Mouse (Mus musculus) ovary, postnatal 36 days (tissue): ENCODE measurements around the gene Eipr1.
"Not testable (repeated sequence)": the region's sequence is repeated elsewhere in the genome, so short reads cannot be mapped to it uniquely, and the experiment has no call there.

Experiments
- DNase-seq: peaks from one replicate; pipeline ENCODE4 v3.0.0; 2022; ENCODE audit warnings: low spot score, mixed read lengths

Eipr1 gene

GRCm38 (mm10) chr12:28751508-28752263 lies at the start of gene Eipr1:
Gene Eipr1, plus strand, starts transcription at chr12:28751803.
- DNase-seq: peak; percentile 79

- DNase-seq: no peak
These were observed 47.2 kb upstream of the Eipr1 start for GRCm38 (mm10) chr12:28704381-28704780.

- DNase-seq: no peak
These were observed 46.4 kb upstream of the Eipr1 start for GRCm38 (mm10) chr12:28705204-28705603.

GRCm38 (mm10) chr12:28708154-28708553 lies 43.4 kb upstream of the Eipr1 start:
- no peak for DNase-seq

GRCm38 (mm10) chr12:28710566-28711185 lies 40.9 kb upstream of the Eipr1 start:
- DNase-seq: no peak

GRCm38 (mm10) chr12:28714822-28715632 lies 36.6 kb upstream of the Eipr1 start:
- no peak for DNase-seq

GRCm38 (mm10) chr12:28717066-28717465 lies 34.5 kb upstream of the Eipr1 start:
- DNase-seq: no peak

- no peak for DNase-seq
These were observed 33.5 kb upstream of the Eipr1 start for GRCm38 (mm10) chr12:28718106-28718505.

- DNase-seq: no peak
These were observed 27.2 kb upstream of the Eipr1 start for GRCm38 (mm10) chr12:28724366-28724765.

GRCm38 (mm10) chr12:28726204-28726603 lies 25.4 kb upstream of the Eipr1 start:
- DNase-seq: no peak

GRCm38 (mm10) chr12:28727061-28727460 lies 24.5 kb upstream of the Eipr1 start:
- DNase-seq: no peak

- DNase-seq: no peak
These were observed 19.0 kb upstream of the Eipr1 start for GRCm38 (mm10) chr12:28732631-28733030.

GRCm38 (mm10) chr12:28733520-28734245 lies 17.9 kb upstream of the Eipr1 start:
- DNase-seq: not testable (repeated sequence)

GRCm38 (mm10) chr12:28734271-28734670 lies 17.3 kb upstream of the Eipr1 start:
- no peak for DNase-seq

GRCm38 (mm10) chr12:28735293-28735692 lies 16.3 kb upstream of the Eipr1 start:
- no peak for DNase-seq

- DNase-seq: no peak
These were observed 8.3 kb upstream of the Eipr1 start for GRCm38 (mm10) chr12:28743328-28743727.

- peak; percentile 83 for DNase-seq
These were observed 1.5 kb upstream of the Eipr1 start, which contains the start of gene Trappc12 for GRCm38 (mm10) chr12:28750021-28750633. Gene Trappc12, minus strand, starts transcription at chr12:28750472.

GRCm38 (mm10) chr12:28750876-28751275 lies 727 bp upstream of the Eipr1 start:
- no peak for DNase-seq

- no peak for DNase-seq
These were observed 4.4 kb downstream of the Eipr1 start for GRCm38 (mm10) chr12:28756019-28756418.

GRCm38 (mm10) chr12:28769953-28770352 lies 18.4 kb downstream of the Eipr1 start:
- DNase-seq: no peak

GRCm38 (mm10) chr12:28773815-28774214 lies 22.2 kb downstream of the Eipr1 start:
- no peak for DNase-seq

- no peak for DNase-seq
These were observed 23.5 kb downstream of the Eipr1 start for GRCm38 (mm10) chr12:28775120-28775519.
